In genomic region chr7:142370937-142371336, GRCm38 (mm10) we compare ENCODE assay signal across 10 mouse cellular contexts. TPM values are rescaled to one million over a fixed set of nuclear protein-coding genes. Genes with fewer than 3 reads are reported as not detected.
DNase-seq lines count a peak whose midpoint lies in the region; TF ChIP-seq lines count a peak whose summit lies in the region.
"Had no signal": no experiment of that assay in that cellular context is flagged by ENCODE, and none has a peak within 500 bp of the region (broad histone marks: within the 10 kb centered on the region; RNA-seq: fewer than 3 reads in every experiment).

No protein-coding gene starts in this region.

- no peak for TF ChIP-seq CTCF in kidney, adult 2 months (conservative IDR thresholded peaks at IDR 0.05; ENCODE audit: insufficient read depth, insufficient read length, low read depth, low read length)
- TF ChIP-seq CTCF in thymus, adult 2 months (IDR thresholded peaks at IDR 0.05; ENCODE audit: borderline replicate concordance, control insufficient read depth, extremely low read depth, insufficient read depth, low read length, poor library complexity): no peak

- peak overlapping the region; percentile 57; the same call in 1 of the 2 replicates for H3K4me3 ChIP-seq in kidney, adult 2 months (ENCODE audit: insufficient read depth, low read depth, low read length)
- peak overlapping the region; percentile 60; the same call in 1 of the 2 replicates for H3K4me3 ChIP-seq in thymus, adult 2 months (ENCODE audit: control insufficient read depth, insufficient read depth, low read length)

- no peaks in the 10 kb centered on the region for H3K27me3 ChIP-seq in kidney, adult 2 months (replicated peaks; ENCODE audit: control insufficient read depth, insufficient read depth, low read length)
- no peaks in the 10 kb centered on the region for H3K27me3 ChIP-seq in thymus, adult 2 months (ENCODE audit: control insufficient read depth, insufficient read depth, low read length)

- H3K4me1 ChIP-seq in kidney, adult 2 months (ENCODE audit: control insufficient read depth, insufficient read depth, low read length): 0 out of 2 replicates have a peak, but pooled peaks cover 9% of the 10 kb centered on the region
- H3K4me1 ChIP-seq in thymus, adult 2 months (replicated peaks; ENCODE audit: control insufficient read depth, insufficient read depth, low read length): peaks cover 26% of the 10 kb centered on the region

- WGBS in kidney, adult 2 months: 88% methylated on average over 18 of the region's 18 CpGs
- WGBS in thymus, adult 2 months: 94% methylated on average over 18 of the region's 18 CpGs

- H3K27ac ChIP-seq in kidney, adult 2 months (ENCODE audit: insufficient read depth, low read depth, low read length): no peak overlapping the region
- H3K27ac ChIP-seq in thymus, adult 2 months (ENCODE audit: control insufficient read depth, insufficient read depth, low read length): no peak overlapping the region
- H3K27ac ChIP-seq: neural tube, embryonic 13.5 days had no signal

- TF ChIP-seq POLR2A in kidney, adult 2 months (IDR thresholded peaks at IDR 0.05; ENCODE audit: low read depth, low read length): no peak
- TF ChIP-seq POLR2A in thymus, adult 2 months (IDR thresholded peaks at IDR 0.05; ENCODE audit: control insufficient read depth, extremely low read depth, insufficient read depth, low read length, poor library complexity): no peak

- no peaks in the 10 kb centered on the region for H3K36me3 ChIP-seq in kidney, adult 2 months (ENCODE audit: control insufficient read depth, insufficient read depth, low read length)
- peaks cover 2% of the 10 kb centered on the region for H3K36me3 ChIP-seq in thymus, adult 2 months (ENCODE audit: control insufficient read depth, insufficient read depth, low read length)

- intact Hi-C loops in left cerebral cortex, postnatal 4 days (cut with DNase I): no loop called here

- peak; percentile 66 for DNase-seq in cerebellum, adult 9-10 months
- DNase-seq in cerebellum, adult 8-10 months: no peak
- DNase-seq in kidney, adult 2 months: no peak
- DNase-seq in kidney, adult 11 months: no peak
- DNase-seq in thymus, adult 2 months: no peak
- no peak for DNase-seq in thymus, adult 18-20 months
- no peak for DNase-seq in right cerebral cortex, adult 18-20 months
- DNase-seq in left cerebral cortex, postnatal 4 days: no peak

RNA-seq across cellular contexts. Expression of gene Ifitm10, which starts 2.6 kb away (rescaled TPM):
- polyA plus RNA-seq in kidney, adult 2 months (2012; rRNA removed): 3.1 and 4.1 TPM in 2 replicates
- 10.8 and 14.8 TPM in 2 replicates for polyA plus RNA-seq in thymus, adult 2 months (2012; rRNA removed)
- 1 to 10 TPM; 6.3 to 9.4 TPM for total RNA-seq in left cerebral cortex, postnatal 4 days (2021)

RNA-seq across cellular contexts. Expression of gene Gm49369, which starts 11.5 kb away (rescaled TPM):
- polyA plus RNA-seq in kidney, adult 2 months (2012; rRNA removed): 0.36 TPM in 1 of 2 replicates, not detected in the other
- 0.23 and 0.31 TPM in 2 replicates for polyA plus RNA-seq in thymus, adult 2 months (2012; rRNA removed)
- 1 to 10 TPM in 1 of 2 experiments, not detected in 1; 5.0 TPM for total RNA-seq in left cerebral cortex, postnatal 4 days (2021)
- polyA plus RNA-seq: intestine, postnatal 0 days had no signal

RNA-seq across cellular contexts. Expression of gene Ctsd, which starts 16.9 kb away (rescaled TPM):
- 830 and 897 TPM in 2 replicates for polyA plus RNA-seq in kidney, adult 2 months (2012; rRNA removed)
- 762 and 992 TPM in 2 replicates for polyA plus RNA-seq in thymus, adult 2 months (2012; rRNA removed)
- total RNA-seq in left cerebral cortex, postnatal 4 days (2021): 100 to 1,000 TPM; 133 to 157 TPM
